Comparison of ENCODE assay signal across 8 mouse cellular contexts in the genomic region with DNA sequence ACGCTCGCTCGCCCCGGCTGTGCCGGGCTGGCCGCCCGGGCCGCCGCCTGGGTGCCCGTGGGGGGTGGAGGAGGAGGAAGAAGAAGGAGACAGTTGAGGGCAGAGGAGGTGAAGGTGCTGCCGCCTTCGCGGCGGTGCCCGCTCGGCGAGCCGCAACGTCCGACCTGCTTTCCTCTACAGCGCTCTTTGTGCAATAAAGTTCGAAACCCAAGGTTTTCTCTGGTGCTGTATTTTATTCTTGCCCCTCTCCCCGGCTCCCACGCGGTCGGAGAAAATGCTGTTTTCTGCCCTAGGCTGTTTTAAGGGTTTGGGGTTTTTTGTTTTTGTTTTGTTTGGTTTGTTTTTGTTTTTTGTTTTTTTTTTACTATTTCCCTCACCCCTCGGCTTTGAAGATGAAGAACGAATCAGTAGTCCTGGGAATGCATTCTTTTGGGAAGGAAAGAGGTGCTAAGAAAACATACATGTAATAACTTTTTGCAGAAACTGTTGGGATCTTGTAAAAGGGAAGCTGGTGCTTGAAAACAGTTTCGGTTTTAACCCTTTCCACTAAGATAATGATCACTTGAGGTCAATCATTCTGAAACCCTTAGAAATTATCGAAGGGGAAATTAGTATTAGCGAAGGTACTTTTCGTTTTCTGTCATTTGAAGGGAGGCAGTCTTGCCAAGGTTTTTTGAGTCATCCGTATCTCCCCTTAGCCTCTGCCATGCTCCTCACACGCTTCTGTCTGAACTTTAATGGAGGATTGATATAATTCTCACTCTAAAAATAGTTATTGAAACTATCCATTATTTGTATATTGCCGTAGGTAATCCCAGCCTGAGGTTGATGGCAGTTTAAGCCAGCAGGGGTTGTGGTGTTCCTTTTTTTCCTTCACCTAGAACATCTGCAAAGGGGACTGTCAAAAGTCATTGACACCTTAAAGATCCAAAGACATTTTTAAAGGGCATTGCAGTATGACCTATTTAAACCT. TPM values are rescaled to one million over a fixed set of nuclear protein-coding genes. Genes with fewer than 3 reads are reported as not detected.
DNase-seq lines count a peak whose midpoint lies in the region; ATAC-seq and TF ChIP-seq lines count a peak whose summit lies in the region.

No protein-coding gene starts in this region.

- peak overlapping the region; percentile 94 for H3K4me2 ChIP-seq in liver, embryonic 13.5 days
- H3K4me2 ChIP-seq in neural tube, embryonic 11.5 days (ENCODE audit: low read depth), result peak overlapping the region; percentile 60
- H3K4me2 ChIP-seq in stomach, postnatal 0 days (replicated peaks; ENCODE audit: low read depth), result peak overlapping the region; percentile 60

- no peak for TF ChIP-seq EP300 in stomach, postnatal 0 days (optimal IDR thresholded peaks at IDR 0.05)

- DNase-seq in 3134 (ENCODE audit: extremely low read depth, insufficient read length, low spot score), result peak; percentile 66
- peak; percentile 50 for DNase-seq in ZHBTc4 (ENCODE audit: low read depth, low spot score)
- DNase-seq in cerebellum, postnatal 36 days, result peak; percentile 50 to 54
- peak; percentile 37 to 52 for DNase-seq in gastrocnemius, postnatal 4 days (ENCODE audit: low spot score in 2 of 2)
- DNase-seq in kidney, adult 11 months, result peak; percentile 54
- peak; percentile 59 for DNase-seq in liver, embryonic 13.5 days
- peak; percentile 39 for DNase-seq in neural tube, embryonic 11.5 days (ENCODE audit: low spot score)
- peak; percentile 61 for DNase-seq in stomach, postnatal 0 days (ENCODE audit: low spot score)

- no peaks in the 10 kb centered on the region for H3K9me3 ChIP-seq in liver, embryonic 13.5 days (replicated peaks)
- H3K9me3 ChIP-seq in neural tube, embryonic 11.5 days (ENCODE audit: control insufficient read depth, low read length), result no peaks in the 10 kb centered on the region
- no peaks in the 10 kb centered on the region for H3K9me3 ChIP-seq in stomach, postnatal 0 days (ENCODE audit: control insufficient read depth, low read length)

- TF ChIP-seq CTCF in stomach, postnatal 0 days (IDR thresholded peaks at IDR 0.05; ENCODE audit: low read depth), result peak; percentile 16; the same call in 1 of the 2 replicates

- peak overlapping the region; percentile 96 for H3K9ac ChIP-seq in liver, embryonic 13.5 days
- H3K9ac ChIP-seq in neural tube, embryonic 11.5 days (ENCODE audit: low read length), result peak overlapping the region; percentile 98
- H3K9ac ChIP-seq in stomach, postnatal 0 days (ENCODE audit: low read length), result peak overlapping the region; percentile 99

- H3K27me3 ChIP-seq in liver, embryonic 13.5 days, result no peaks in the 10 kb centered on the region
- H3K27me3 ChIP-seq in neural tube, embryonic 11.5 days (ENCODE audit: control insufficient read depth, insufficient read depth, low read length), result no peaks in the 10 kb centered on the region
- H3K27me3 ChIP-seq in stomach, postnatal 0 days (ENCODE audit: control insufficient read depth, insufficient read depth, low read length), result no peaks in the 10 kb centered on the region

- 0 out of 2 replicates have a peak, but pooled peaks cover 2% of the 10 kb centered on the region for H3K36me3 ChIP-seq in liver, embryonic 13.5 days
- no peaks in the 10 kb centered on the region for H3K36me3 ChIP-seq in neural tube, embryonic 11.5 days (ENCODE audit: control insufficient read depth, insufficient read depth, low read length)
- no peaks in the 10 kb centered on the region for H3K36me3 ChIP-seq in stomach, postnatal 0 days (ENCODE audit: control insufficient read depth, insufficient read depth, low read length)

- H3K4me3 ChIP-seq in liver, embryonic 13.5 days (replicated peaks), result peak overlapping the region; percentile 90
- peak overlapping the region; percentile 94 for H3K4me3 ChIP-seq in neural tube, embryonic 11.5 days (ENCODE audit: low read depth, low read length)
- H3K4me3 ChIP-seq in stomach, postnatal 0 days (ENCODE audit: low read depth, low read length), result peak overlapping the region; percentile 81

- no peak; the same call in 1 of the 2 replicates for ATAC-seq in liver, embryonic 13.5 days (ENCODE audit: low read depth)
- no peak for ATAC-seq in neural tube, embryonic 11.5 days (ENCODE audit: insufficient read depth, low FRiP score, low TSS enrichment)
- no peak for ATAC-seq in stomach, postnatal 0 days (ENCODE audit: low FRiP score, low TSS enrichment)

- H3K27ac ChIP-seq in liver, embryonic 13.5 days, result peak overlapping the region; percentile 99
- H3K27ac ChIP-seq in neural tube, embryonic 11.5 days (ENCODE audit: low read depth, low read length), result peak overlapping the region; percentile 100
- H3K27ac ChIP-seq in stomach, postnatal 0 days (replicated peaks), result peak overlapping the region; percentile 100

- peaks cover 53% of the 10 kb centered on the region for H3K4me1 ChIP-seq in liver, embryonic 13.5 days (replicated peaks)
- peaks cover 13% of the 10 kb centered on the region; the same call in 1 of the 2 replicates for H3K4me1 ChIP-seq in neural tube, embryonic 11.5 days (ENCODE audit: control insufficient read depth, insufficient read depth, low read length)
- peaks cover 3% of the 10 kb centered on the region; the same call in 1 of the 2 replicates for H3K4me1 ChIP-seq in stomach, postnatal 0 days (replicated peaks; ENCODE audit: control insufficient read depth, insufficient read depth)

- WGBS in liver, embryonic 13.5 days (ENCODE audit: insufficient replicate concordance), result under 1% methylated on average over 35 of the region's 35 CpGs
- WGBS in neural tube, embryonic 11.5 days, result 1% methylated on average over 35 of the region's 35 CpGs
- WGBS in stomach, postnatal 0 days, result under 1% methylated on average over 25 of the region's 35 CpGs

RNA-seq across cellular contexts. Expression of gene Creb1, which starts 1.3 kb away (rescaled TPM):
- total RNA-seq in gastrocnemius, postnatal 4 days (2021), result 10 to 100 TPM; 39.0 to 39.6 TPM
- polyA plus RNA-seq in liver, embryonic 13.5 days (2015; fragmentation: Nextera tagmentation; extraction: Ambion mirVana), result 11.4 and 15.2 TPM in 2 replicates
- polyA plus RNA-seq in neural tube, embryonic 11.5 days (2014; fragmentation: Nextera tagmentation; extraction: Ambion mirVana), result 58.2 and 63.0 TPM in 2 replicates
- 8.5 and 9.2 TPM in 2 replicates for polyA plus RNA-seq in stomach, postnatal 0 days (2015; fragmentation: Nextera tagmentation; extraction: Ambion mirVana)
